ENCODE assay signal across 12 mouse cellular contexts in the genomic region with DNA sequence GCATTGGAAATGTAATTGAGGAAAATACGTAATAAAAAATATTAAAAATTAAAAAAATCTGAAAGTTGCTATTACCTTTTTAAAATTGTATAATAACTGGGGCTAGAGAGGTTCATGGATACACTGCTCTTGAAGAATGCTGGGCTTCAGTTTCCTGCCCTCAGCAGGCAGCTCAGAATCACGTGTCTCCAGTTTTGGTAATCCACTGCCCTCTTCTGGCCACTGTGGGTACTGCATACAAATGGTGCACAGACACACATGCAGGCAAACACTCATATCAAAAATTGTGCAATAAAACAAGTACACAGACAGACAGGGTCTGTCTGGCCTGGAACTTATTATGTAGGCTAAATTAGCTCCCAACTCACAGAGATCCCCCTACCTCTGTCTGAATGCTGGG. TPM values are rescaled to one million over a fixed set of nuclear protein-coding genes. Genes with fewer than 3 reads are reported as not detected.
DNase-seq lines count a peak whose midpoint lies in the region; ATAC-seq lines count a peak whose summit lies in the region.
"Had no signal": no experiment of that assay in that cellular context is flagged by ENCODE, and none has a peak within 500 bp of the region (broad histone marks: within the 10 kb centered on the region; RNA-seq: fewer than 3 reads in every experiment).

No protein-coding gene starts in this region.

- no peak overlapping the region for H3K4me3 ChIP-seq in liver, embryonic 11.5 days (ENCODE audit: low read depth, low read length)
- H3K4me3 ChIP-seq in limb, embryonic 11.5 days (ENCODE audit: low read depth, low read length): no peak overlapping the region

- DNase-seq in liver (peak; percentile 58), MN1 (ENCODE audit: low spot score) (peak; percentile 26)
- no peak for DNase-seq in liver, embryonic 11.5 days (ENCODE audit: low spot score)
- peak; percentile 33 for DNase-seq in CD4-positive helper T cell, adult 2 months (ENCODE audit: low read depth, low spot score)
- DNase-seq in limb, embryonic 11.5 days (ENCODE audit: low spot score): peak; percentile 62
- DNase-seq in kidney, postnatal 36 days: no peak
- DNase-seq in right cerebral cortex, adult 18-20 months: no peak
- no peak for DNase-seq in layer of hippocampus, adult 11-12 months (ENCODE audit: low spot score)
- DNase-seq: adrenal gland, postnatal 14 days; gastrocnemius, postnatal 36 days had no signal

- H3K27me3 ChIP-seq in liver, embryonic 11.5 days (replicated peaks; ENCODE audit: control insufficient read depth, insufficient read depth, low read length): peaks cover 32% of the 10 kb centered on the region
- peaks cover 8% of the 10 kb centered on the region; the same call in 1 of the 2 replicates for H3K27me3 ChIP-seq in limb, embryonic 11.5 days (ENCODE audit: control insufficient read depth, insufficient read depth, low read length)

- H3K27ac ChIP-seq in liver, embryonic 11.5 days (ENCODE audit: low read depth, low read length): no peak overlapping the region
- H3K27ac ChIP-seq in limb, embryonic 11.5 days (replicated peaks; ENCODE audit: low read depth, low read length): no peak overlapping the region
- H3K27ac ChIP-seq: macrophage had no signal

- no peaks in the 10 kb centered on the region for H3K36me3 ChIP-seq in liver, embryonic 11.5 days (ENCODE audit: control insufficient read depth, insufficient read depth, low read length)
- H3K36me3 ChIP-seq in limb, embryonic 11.5 days (ENCODE audit: control insufficient read depth, insufficient read depth, low read length): no peaks in the 10 kb centered on the region

- WGBS in liver, embryonic 11.5 days: 74% methylated on average over 2 of the region's 2 CpGs
- WGBS in limb, embryonic 11.5 days: 66% methylated on average over 2 of the region's 2 CpGs

- H3K9ac ChIP-seq in liver, embryonic 11.5 days (ENCODE audit: low read depth, low read length): no peak overlapping the region
- no peak overlapping the region for H3K9ac ChIP-seq in limb, embryonic 11.5 days (ENCODE audit: low read length)

- H3K4me2 ChIP-seq in liver, embryonic 11.5 days: no peak overlapping the region
- H3K4me2 ChIP-seq in limb, embryonic 11.5 days (ENCODE audit: low read depth, severe bottlenecking): no peak overlapping the region

- H3K9me3 ChIP-seq in liver, embryonic 11.5 days (ENCODE audit: control insufficient read depth, low read length): peaks cover 4% of the 10 kb centered on the region
- peaks cover 6% of the 10 kb centered on the region; the same call in 1 of the 2 replicates for H3K9me3 ChIP-seq in limb, embryonic 11.5 days (ENCODE audit: control insufficient read depth, low read length)

- no peaks in the 10 kb centered on the region for H3K4me1 ChIP-seq in liver, embryonic 11.5 days (replicated peaks; ENCODE audit: control insufficient read depth, insufficient read depth, low read length)
- no peaks in the 10 kb centered on the region for H3K4me1 ChIP-seq in limb, embryonic 11.5 days (ENCODE audit: control insufficient read depth, insufficient read depth, low read length)

- ATAC-seq in liver, embryonic 11.5 days (replicated peaks; ENCODE audit: low FRiP score): no peak
- ATAC-seq in limb, embryonic 11.5 days (ENCODE audit: insufficient number of reproducible peaks, low FRiP score, low TSS enrichment, low read depth): no peak
- ATAC-seq: hindbrain, embryonic 16.5 days had no signal

RNA-seq across cellular contexts. Expression of a gene that starts 21.3 kb away (rescaled TPM):
- 24.8 and 27.7 TPM in 2 replicates for polyA plus RNA-seq in liver, embryonic 11.5 days (2014; fragmentation: Nextera tagmentation; extraction: Ambion mirVana)
- 8.0 and 8.2 TPM in 2 replicates for polyA plus RNA-seq in limb, embryonic 11.5 days (2014; fragmentation: Nextera tagmentation; extraction: Ambion mirVana)

RNA-seq across cellular contexts. Expression of a gene that starts 21.4 kb away (rescaled TPM):
- polyA plus RNA-seq in liver, embryonic 11.5 days (2014; fragmentation: Nextera tagmentation; extraction: Ambion mirVana): not detected in 2 replicates
- polyA plus RNA-seq in limb, embryonic 11.5 days (2014; fragmentation: Nextera tagmentation; extraction: Ambion mirVana): not detected in 2 replicates
- polyA plus RNA-seq: macrophage had no signal

Comparison
In these comparisons a context has a peak if more than half of its experiments do, and no peak if none do; other contexts are left out.
1. DNase-seq: peak in liver (single experiment), CD4-positive helper T cell, adult 2 months (single experiment), MN1 (single experiment) and limb, embryonic 11.5 days (single experiment); none in liver, embryonic 11.5 days (single experiment), kidney, postnatal 36 days (0 of 2), right cerebral cortex, adult 18-20 months (single experiment) and layer of hippocampus, adult 11-12 months (single experiment).